Mouse (Mus musculus): ENCODE data around the gene Hoxa9. TPM values are rescaled to one million over a fixed set of nuclear protein-coding genes. Genes with fewer than 3 reads are reported as not detected.

Hoxa9 gene
- total RNA-seq (2022) = not detected

DNA sequence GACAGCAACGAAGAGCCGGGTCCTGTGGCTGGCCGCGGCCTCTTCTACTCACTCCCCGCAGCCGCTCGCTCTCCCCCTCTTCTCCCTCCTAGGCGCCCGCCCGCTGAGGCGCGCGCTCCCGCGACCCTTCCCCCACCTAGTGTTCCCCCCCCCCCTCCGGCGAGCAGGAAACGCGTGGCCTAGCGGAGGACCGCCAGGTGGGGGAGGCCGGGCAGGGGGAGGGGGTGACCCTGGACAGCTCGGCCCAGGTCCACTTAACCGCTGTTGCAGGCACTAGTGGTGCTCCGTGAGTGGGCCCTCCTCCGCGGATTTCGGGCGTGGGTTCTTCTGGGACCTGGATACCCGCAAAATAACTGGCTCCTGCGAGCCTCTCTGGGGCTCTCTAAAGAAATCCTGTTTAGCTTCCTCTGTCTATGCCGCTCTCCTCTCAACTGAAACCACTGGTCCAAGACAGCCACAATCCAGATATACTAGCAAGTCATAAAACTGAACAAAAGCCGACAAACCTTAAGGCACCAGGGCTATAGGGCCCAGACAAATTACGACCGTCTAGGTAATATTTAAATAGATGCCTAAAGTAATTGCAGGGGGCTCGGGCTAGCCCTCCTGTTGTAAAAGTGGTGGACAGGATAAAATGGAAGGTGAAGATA, at the start of gene Hoxa9:
Gene Hoxa9, minus strand, starts transcription at position 574 of the 650 bp plus-strand sequence.
- DNase-seq (ENCODE audit: low spot score in 2 of 2) = no peak

DNA sequence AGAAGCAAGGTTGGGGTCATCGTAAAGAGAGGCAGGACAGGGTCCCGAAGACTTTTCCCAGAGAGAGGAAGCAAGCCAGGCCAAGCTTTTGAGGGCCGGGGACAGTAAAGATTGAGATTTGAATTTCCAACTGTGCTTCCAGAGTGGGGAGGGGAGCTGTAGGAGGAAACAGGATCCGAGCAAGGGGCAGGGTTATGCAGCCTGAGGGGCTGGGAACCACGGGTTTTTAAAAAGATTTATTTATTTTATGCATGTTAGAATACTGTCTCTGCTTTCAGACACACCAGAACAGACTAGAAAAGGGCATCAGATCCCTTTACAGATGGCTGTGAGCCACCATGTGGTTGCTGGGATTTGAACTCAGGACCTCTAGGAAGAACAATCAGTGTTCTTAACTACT, 46.0 kb upstream of the Hoxa9 start:
- no peak for DNase-seq (ENCODE audit: low spot score in 2 of 2)

DNA sequence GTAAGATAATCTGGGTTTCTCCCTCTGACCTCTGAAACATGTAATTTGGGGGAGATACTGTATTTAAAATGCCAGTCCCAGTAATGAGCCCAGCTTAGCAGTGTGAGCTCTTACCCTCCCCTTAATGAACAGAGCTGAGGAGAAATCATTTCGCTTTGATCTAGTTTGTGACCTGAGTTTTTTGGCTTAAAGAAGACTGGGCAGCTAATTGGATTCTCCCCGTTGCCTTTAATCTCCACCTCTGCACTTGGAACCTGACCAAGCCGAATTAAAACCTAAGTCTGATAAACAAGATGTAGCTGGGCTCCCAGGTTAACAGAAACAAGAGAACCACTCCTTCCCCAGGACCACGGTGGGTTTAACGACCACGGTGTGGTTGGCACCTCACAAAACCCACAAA, 45.5 kb upstream of the Hoxa9 start:
- no peak for DNase-seq (ENCODE audit: low spot score in 2 of 2)

DNA sequence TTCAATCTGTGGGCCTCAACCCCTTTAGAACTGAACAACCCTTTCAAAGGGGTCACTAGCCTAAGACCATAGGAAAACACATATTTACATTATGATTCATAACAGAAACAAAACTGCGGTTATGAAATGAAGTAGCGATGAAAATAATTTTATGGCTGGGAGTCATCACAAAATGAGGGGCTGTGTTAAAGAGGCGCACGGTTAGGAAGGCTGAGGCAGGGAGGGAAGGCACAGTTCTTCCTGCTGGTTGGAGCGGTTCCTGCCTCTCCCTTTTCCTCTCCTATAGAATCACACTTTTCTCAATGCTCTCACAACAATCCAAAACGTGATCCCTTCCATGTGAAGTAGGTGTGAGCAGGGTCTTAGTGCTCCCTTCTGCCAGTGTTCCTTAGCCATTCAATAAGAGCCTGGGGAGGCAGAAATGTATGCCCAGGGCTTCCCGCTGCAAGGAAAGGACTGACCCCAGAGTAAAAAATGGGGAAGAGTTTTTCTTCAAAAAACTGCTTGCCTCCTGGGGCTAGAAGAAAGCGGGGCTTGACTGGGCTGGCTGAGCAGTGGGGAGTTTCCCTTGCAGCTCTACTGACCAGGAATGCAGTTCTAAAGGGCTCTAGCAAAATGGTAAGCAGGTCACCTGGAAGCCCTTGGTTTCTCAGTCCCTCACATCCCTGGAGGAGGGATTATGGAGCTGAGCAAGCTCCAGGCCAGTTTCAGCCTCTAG, 44.8 kb upstream of the Hoxa9 start:
- DNase-seq (ENCODE audit: low spot score in 2 of 2) = no peak

DNA sequence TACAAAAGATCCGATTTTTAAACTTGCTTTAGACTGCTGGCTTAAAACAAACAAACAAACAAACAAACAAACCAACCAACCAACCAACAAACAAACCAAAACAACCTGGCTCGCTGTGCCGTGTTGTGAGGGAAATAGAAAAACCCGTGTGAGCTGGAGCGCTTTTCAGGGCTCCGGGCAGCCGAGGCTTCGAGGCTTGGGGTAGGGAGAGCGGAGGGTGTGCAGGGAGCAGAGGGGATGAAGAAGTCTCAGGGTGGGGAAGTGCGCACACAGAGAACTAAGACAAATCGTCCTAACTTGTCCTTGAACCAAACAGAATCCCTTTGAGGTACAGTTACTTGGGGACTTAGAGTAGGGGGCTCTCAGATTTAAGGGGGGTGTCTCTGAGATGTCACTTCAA, 43.7 kb upstream of the Hoxa9 start:
- DNase-seq (ENCODE audit: low spot score in 2 of 2) = no peak

DNA sequence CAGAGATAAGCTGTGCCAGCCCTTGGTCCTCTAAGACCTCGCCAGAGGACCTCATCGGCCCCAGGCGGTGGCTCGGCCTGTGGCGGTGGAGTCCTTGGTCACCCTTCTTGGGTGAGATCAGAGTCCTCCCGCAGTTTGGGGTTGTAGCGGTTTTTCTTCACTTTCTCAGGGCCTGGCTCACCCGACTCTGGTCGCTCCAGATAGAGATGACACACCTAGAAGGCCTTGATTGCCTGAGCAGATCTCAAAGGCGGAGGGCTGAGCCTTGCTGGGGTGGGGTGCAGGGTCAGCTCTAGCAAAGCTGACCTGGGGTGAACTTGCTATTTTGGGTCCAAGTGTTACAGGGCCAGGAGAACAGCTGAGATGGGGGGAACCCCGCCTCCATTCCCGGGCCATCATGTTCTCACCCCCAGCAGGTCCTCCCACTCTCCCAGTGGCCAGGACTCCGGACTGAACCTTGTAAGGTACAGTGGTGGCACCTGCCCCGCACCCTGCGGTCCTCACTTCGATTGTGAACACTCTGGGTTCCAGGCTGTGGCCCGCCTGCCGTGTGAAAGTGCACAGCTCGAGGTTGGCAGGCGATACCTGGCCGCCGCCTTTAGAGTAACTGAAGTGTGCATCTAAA, 42.9 kb upstream of the Hoxa9 start:
- no peak for DNase-seq (ENCODE audit: low spot score in 2 of 2)

DNA sequence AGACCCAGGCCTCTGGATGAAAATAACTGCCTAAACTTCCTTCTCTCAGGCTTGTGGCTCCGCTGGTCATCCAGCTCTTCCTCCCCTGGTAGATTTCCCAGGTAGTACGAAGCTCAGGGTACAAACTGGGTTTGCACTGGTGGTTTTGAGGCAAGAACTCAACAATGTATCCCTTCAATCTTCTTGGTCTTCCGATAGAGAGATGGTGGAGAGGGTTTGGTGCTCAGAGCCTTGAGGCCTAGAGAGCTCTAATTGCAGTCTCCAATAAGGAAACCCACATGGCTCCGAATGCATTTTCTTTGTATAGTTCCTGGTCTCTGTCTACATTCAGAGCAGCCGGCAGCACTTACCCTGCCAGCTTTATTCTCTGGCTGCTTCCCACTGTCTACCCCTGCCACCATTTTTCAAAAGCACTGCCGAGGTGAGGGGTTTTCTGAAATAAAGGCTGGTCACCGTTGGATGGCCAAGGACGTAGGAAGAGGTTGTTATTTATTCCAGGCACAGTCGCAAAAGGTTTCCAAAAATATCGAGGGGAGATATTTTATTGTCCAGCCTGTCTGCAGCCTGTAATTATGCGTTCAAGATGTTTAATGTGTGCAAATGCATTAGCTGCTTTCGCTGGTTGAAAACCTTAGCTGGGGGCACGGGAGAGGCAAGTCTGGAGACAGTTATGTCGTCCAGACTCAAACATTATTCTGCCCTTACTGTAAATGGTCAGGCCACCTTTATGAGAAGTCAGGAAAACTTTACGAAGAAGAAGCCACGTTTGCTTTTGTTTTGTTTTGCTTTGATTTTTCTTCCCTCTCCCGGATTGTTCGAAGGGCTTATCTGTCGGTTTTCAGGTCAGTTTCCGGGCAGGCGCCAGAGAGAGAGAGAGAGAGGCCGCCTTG, 42.1 kb upstream of the Hoxa9 start:
- DNase-seq (ENCODE audit: low spot score in 2 of 2) = no peak

DNA sequence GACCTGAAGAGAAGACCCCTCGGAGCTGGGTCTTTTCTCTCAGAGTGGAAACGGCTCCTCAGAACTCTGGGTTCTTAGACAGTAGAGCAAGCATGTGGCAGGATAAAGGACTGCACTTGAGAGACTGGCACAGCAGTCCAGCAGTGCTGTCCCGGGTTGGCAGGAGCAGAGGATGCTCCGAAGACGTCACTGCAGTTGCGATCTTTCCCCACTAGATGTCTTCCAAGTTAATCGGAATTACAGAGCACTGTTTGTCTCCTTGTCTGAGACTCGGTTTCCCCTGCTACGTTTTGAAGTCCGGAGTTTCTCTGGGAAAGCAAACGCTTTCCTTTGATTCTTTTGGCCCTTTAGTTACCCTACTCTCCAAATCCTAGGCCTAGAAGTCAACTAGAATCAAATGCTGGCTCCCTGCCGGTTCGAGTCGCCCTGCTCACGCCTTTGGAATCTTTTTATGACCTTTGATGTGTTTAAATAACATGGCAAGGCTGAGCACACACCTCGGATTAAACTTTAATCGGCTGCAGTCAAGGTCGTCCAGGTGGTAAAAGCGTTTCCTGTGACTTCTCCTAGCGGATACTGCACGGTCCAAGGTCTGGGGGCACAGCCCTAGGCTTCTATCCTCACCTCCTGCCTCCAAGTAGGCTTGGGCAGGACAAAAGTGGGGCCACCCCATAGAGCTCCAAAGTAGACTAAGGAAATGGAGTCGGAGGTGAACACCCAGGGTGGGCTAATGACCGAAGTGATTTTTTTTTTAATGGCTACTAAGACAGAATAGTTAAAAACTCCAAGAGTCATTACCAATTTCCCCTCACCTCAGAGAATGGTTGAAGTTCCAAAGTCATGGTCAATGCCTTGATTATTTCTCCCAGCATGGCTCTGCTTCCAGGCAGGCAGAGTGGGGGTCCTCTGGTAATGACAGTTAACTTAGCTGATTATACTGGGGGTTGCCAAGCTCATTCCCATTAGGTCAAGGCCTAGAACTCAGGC, 39.9 kb upstream of the Hoxa9 start:
- peak in 1 of 2 experiments; percentile 18 for DNase-seq (ENCODE audit: low spot score in 2 of 2)

DNA sequence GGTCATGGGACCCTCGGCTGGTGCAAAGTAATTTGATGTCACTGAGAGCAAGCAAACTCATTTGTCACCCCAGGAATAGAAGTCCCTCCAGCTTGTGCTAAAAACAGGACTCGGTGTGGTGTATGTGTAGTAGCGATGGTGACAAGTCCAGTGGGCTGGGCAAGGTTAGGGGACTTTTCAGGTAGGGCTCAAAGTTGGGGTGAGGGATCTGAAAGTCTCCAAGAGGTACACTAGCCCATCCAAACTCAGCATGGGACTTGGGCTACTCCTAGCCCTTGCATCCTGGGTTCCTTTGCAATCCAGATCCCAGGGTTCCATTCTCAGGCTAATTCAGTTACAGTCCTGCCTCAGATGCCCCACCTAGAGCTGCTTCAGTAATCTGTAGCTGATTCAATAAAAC, 37.9 kb upstream of the Hoxa9 start:
- DNase-seq (ENCODE audit: low spot score in 2 of 2) = no peak

DNA sequence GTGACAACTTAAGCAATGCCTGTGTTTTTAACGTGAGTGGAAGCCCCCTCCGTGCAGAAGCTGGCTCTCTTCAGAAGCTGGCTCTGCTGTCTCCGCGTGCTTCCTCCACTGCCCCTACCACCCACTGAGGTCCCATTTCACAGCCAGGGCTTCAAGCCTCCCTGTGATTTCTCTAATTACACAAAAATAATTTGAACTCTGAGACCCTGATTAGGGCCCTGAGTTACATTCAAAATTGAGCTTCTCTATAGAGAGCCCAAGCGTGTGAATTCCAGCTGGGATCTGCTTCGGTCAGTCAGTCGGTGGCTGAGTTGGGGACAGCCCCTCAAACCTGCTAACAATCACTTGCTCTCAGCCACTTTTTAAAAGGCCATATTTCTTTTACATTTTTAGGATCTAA, 37.5 kb upstream of the Hoxa9 start:
- no peak for DNase-seq (ENCODE audit: low spot score in 2 of 2)

DNA sequence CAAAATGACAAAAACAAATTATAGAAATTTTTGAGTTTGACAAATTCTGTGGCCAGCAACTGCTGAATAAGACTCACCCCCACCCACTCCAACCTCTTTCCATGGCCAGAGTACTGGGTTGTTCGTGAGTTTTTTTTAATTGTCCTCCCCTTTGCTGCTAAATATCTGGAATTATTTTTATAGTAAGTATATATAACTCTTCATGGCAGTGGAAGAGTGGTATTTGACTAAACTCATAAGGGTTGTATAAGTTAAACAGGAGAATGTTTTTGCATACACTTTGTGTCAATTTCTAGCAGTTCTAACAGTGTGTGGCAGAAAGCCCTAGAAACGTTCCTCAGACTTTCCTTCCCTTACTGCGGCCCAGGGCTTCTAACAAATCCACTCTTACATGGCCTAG, 36.8 kb upstream of the Hoxa9 start:
- no peak for DNase-seq (ENCODE audit: low spot score in 2 of 2)

DNA sequence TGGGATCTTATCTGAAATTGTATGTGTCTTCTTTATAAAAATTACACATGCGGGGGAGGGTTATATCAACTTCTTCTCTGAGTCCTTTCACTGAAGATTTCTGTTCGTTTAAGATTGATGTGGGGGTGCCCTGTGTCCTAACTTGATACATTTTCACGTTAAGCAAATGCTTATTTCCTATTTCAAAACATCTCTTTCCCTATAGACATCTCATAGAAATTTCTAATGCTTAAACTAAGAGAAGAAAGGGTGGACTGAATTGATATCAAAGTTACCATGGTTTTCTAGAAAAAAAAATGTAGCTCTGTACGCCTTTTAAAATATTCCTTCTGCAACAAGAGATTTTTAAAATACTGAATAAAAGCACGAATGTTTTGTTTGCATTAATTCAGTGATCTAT, 36.3 kb upstream of the Hoxa9 start:
- DNase-seq (ENCODE audit: low spot score in 2 of 2) = no peak

DNA sequence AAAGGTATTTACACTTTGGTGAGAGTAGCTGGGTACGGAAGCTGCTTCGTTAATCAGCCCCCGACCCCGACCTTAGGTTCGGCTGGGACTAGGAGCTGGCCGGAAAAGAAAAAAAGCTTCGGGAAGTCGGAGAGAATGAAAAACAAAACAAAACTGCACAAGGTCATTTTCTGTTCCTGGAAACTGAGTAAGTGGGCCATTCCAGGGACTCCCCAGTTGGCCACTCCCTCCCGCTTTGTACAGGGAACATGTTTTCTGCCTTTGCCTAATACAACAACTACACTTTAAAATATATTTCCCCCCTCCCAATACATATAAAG, 35.7 kb upstream of the Hoxa9 start:
- no peak for DNase-seq (ENCODE audit: low spot score in 2 of 2)

DNA sequence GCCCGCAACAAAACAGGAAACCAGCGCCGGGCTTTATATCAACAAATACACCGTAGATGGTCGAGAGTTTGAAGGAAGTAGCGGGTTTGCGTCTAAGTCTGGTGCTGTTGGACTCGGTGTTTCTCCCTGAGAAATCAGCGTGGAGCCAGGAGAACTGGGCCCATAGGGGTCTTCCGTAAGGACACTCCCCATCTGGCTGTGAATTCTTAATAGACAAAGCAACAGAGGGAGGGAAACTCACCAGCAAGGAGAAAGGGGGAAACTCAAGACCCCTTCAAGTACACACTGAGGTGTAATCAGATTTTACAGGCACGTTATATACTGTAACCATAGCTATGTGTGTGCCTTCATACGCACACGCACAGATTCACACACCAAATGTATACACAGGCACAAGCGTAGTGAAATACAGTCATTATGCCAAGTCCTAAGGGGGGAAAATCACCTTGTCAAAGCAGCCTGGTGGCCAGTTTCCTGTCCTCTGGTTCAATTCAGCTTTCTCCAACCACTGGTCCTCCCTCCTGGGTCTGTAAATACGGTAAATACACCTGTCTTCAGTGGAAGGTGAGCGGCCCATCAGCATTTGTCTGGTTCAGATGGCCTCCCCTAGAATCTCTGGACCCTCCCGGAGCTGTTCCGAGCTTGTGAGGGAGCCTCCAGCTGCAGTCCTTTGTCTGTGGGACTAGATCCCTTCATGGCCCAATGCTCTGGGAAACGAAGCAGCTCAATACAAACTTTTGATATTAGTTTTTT, 35.2 kb upstream of the Hoxa9 start:
- DNase-seq (ENCODE audit: low spot score in 2 of 2) = no peak

DNA sequence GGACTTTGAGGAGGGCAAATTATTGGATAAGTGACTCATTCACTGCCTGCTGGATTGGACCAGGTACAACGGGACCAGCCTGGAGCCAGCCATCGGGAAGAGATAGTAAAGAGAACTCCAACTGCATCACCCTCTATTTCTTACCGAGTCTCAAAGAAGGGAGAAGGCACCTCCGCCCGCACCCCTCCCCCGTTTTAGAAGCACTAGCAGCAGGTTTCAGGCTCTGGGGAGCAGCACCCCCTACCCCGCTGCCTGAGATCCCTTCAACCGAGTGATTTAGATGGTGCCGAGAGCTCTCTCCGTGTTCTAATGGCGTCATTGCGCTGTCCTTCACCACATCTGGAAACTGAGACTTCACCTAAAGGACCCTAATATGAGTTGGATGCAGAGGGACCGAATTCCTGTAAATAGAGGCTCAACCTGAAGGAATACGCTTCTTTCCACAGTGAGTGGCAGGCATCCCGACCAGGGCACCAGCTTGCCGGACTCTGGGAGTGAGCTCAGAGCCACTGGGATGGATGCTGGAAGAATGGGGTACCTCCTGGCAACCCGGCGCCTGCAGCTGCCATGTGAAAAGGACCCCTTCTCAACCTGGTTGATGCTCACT, 34.5 kb upstream of the Hoxa9 start:
- DNase-seq (ENCODE audit: low spot score in 2 of 2) = no peak

DNA sequence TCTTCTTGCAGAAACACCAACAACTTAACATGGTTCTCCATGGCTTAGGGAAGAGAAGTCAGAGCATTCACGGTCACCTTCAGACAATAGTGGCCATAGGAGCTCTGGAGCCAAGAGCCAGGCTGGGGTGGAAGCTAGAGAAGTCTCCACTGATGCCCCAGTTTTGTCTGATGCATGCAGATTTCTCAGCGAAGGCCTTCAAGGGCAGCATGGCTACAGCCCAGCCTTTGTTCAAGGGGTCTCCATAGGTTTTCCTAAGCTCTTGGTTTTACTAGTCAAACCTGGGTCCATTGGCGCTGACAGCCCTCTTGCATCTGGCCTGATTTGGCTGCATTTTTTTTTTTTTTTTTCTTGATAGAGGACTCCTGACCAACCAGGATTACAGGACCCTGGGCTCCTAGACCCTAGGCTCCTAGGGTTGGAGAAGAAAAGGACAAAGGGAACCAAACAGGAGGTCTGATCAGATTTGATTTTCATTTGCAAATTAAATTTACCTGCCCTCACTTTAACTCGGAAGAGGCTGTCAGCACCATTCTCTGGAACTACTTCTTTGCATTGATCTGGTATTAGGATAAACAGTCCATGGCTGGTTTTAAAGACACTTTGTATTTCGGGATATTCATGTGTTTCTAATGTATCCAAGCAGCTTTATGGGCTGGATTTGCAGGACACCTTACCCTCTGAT, 33.4 kb upstream of the Hoxa9 start:
- DNase-seq (ENCODE audit: low spot score in 2 of 2) = no peak

DNA sequence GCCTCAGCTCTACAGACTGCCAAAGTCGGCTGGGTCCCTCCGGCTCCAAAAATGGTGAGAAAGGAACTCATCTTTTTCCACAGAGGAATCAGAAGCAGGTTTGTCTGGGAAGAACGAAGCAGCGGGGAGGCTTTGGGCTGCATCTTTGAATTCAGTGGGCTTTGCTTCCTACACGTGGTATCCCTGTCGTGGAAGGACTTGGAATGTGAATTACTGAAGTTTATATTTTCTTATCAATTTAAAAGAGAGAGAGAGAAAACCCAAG, 32.4 kb upstream of the Hoxa9 start:
- no peak for DNase-seq (ENCODE audit: low spot score in 2 of 2)

DNA sequence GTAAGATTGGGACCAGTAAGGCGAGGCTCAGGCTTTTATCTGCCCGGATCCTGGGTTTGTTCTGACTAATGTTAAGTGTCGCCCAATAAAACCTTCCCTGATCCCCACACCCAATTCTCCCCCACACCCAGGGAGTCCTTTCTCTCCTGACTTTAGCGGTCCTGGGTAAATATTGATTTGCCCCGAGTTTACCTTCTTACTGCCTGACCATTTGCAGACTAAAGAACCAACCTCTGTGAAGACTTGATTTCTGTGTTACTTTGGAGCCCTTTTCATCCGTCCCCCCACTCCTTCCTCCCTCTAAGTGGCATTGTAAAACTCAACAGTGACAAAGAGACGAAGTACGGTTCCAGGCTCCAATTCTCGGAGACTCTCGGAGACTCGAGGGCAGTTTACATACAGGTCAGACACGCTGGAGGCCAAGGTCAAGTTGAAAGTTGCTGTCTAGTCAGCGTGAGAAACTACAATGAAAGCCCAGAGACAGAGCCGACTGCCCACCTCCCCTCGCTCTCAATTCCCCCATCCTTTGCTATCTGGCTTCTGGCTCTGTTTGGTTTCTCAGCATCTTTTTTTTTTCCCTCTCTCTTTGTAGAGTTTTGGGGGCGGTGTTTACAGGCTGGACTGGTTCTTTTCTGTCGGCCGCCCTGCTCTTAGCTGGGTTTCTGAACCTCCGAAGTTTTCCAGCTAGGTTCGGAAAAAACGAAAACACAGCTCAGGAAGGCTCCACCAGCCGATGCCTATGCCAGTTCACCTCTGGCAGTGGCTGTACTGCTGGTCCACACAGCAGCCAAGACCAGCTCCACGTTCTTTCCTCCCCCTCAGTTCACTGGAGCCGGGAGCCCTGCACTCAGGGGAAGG, 31.8 kb upstream of the Hoxa9 start:
- DNase-seq (ENCODE audit: low spot score in 2 of 2) = no peak
